Mouse (Mus musculus) lung, adult 2 months (tissue): Measurements from ENCODE around the gene E030018B13Rik. TPM values are rescaled to one million over a fixed set of nuclear protein-coding genes. Genes with fewer than 3 reads are reported as not detected.

Experiments
- DNase-seq: peaks from one replicate; pipeline ENCODE4 v3.0.0; 2022
- H3K4me1 ChIP-seq: fragments of 200-500 bp; 2 replicates; pipeline ENCODE4 v1.6.1; 2011; ENCODE audit warnings: low read length; ENCODE audit not compliant: control insufficient read depth, insufficient read depth
- H3K4me3 ChIP-seq: fragments of 200-500 bp; replicated peaks from 2 replicates; pipeline ENCODE3; 2011; ENCODE audit warnings: low read depth, mild to moderate bottlenecking, control low read depth, low read length; ENCODE audit errors: extremely low read depth
- CTCF ChIP-seq: fragments of 200-500 bp; IDR thresholded peaks from 2 replicates; pipeline ENCODE4 v1.5.1; 2011; ENCODE audit warnings: mild to moderate bottlenecking, low read length, control low read depth; ENCODE audit not compliant: insufficient read depth
- POLR2A ChIP-seq: fragments of 200-500 bp; IDR thresholded peaks from 2 replicates; pipeline ENCODE4 v1.6.1; 2011; ENCODE audit warnings: low read depth, mild to moderate bottlenecking, control low read depth, low read length, borderline replicate concordance; ENCODE audit errors: extremely low read depth
- WGBS: fragments of 180-500 bp; shearing (Covaris S2); methylation state at CpG from one replicate; pipeline ENCODE4 v1.1.7; 2018; 5-methylcytosine and 5-hydroxymethylcytosine counted together
- polyA plus RNA-seq: library from polyadenylated mRNA; depleted of rRNA; stranded (reverse); fragments of >200 nt; gene quantifications from 2 replicates; pipeline ENCODE4 v1.2.3, GENCODE M21; 2012

The E030018B13Rik gene
- polyA plus RNA-seq, 1 experiment, result not detected

- no peak for DNase-seq
- H3K4me3 ChIP-seq, result peak overlapping the region; percentile 15
- 23% methylated on average over 17 of the region's 17 CpGs for WGBS
- peaks cover 39% of the 10 kb centered on the region for H3K4me1 ChIP-seq
- TF ChIP-seq CTCF (no peak), POLR2A (no peak; the same call in 1 of the 2 replicates)
Observed at GRCm38 (mm10) chr7:63896276-63896967, 20.2 kb upstream of the E030018B13Rik start.

GRCm38 (mm10) chr7:63896968-63897468, 19.6 kb upstream of the E030018B13Rik start:
- H3K4me1 ChIP-seq, result peaks cover 45% of the 10 kb centered on the region
- peak; percentile 46; the same call in 1 of the 2 replicates for TF ChIP-seq CTCF
- TF ChIP-seq POLR2A, result peak; percentile 89
- WGBS, result 2% methylated on average over 22 of the region's 22 CpGs
- DNase-seq, result peak; percentile 88
- H3K4me3 ChIP-seq, result peak overlapping the region; percentile 50

- 36% methylated on average over 3 of the region's 3 CpGs for WGBS
- no peak for DNase-seq
- Histone ChIP-seq H3K4me1 (peaks cover 48% of the 10 kb centered on the region), H3K4me3 (no peak overlapping the region)
- TF ChIP-seq CTCF (no peak), POLR2A (no peak)
Observed at GRCm38 (mm10) chr7:63897655-63898054, 19.0 kb upstream of the E030018B13Rik start.

GRCm38 (mm10) chr7:63898201-63898600, 18.5 kb upstream of the E030018B13Rik start:
- TF ChIP-seq POLR2A (no peak), CTCF (no peak)
- DNase-seq, result no peak
- 84% methylated on average over 6 of the region's 6 CpGs for WGBS

GRCm38 (mm10) chr7:63899925-63900324, 16.7 kb upstream of the E030018B13Rik start:
- H3K4me3 ChIP-seq, result no peak overlapping the region
- H3K4me1 ChIP-seq, result peaks cover 67% of the 10 kb centered on the region
- TF ChIP-seq POLR2A (no peak), CTCF (no peak)
- DNase-seq, result no peak
- 90% methylated on average over 8 of the region's 8 CpGs for WGBS

More at GRCm38 (mm10) chr7:63898201-63898600, 18.5 kb upstream of the E030018B13Rik start:
- Histone ChIP-seq H3K4me1 (peaks cover 54% of the 10 kb centered on the region), H3K4me3 (no peak overlapping the region)

- peaks cover 69% of the 10 kb centered on the region for H3K4me1 ChIP-seq
Observed at GRCm38 (mm10) chr7:63900411-63900810, 16.2 kb upstream of the E030018B13Rik start.

GRCm38 (mm10) chr7:63901346-63901745, 15.3 kb upstream of the E030018B13Rik start:
- Histone ChIP-seq H3K4me3 (no peak overlapping the region), H3K4me1 (peaks cover 72% of the 10 kb centered on the region)
- no peak for TF ChIP-seq CTCF
- TF ChIP-seq POLR2A, result no peak
- no peak for DNase-seq
- 48% methylated on average over 11 of the region's 11 CpGs for WGBS

More at GRCm38 (mm10) chr7:63900411-63900810, 16.2 kb upstream of the E030018B13Rik start:
- no peak for DNase-seq
- H3K4me3 ChIP-seq, result no peak overlapping the region
- TF ChIP-seq CTCF (no peak), POLR2A (no peak)
- WGBS, result 91% methylated on average over 2 of the region's 2 CpGs

- 56% methylated on average over 3 of the region's 3 CpGs for WGBS
- H3K4me1 ChIP-seq, result peaks cover 71% of the 10 kb centered on the region
- no peak for TF ChIP-seq POLR2A
- TF ChIP-seq CTCF, result no peak
- DNase-seq, result peak; percentile 10
- H3K4me3 ChIP-seq, result no peak overlapping the region
Observed at GRCm38 (mm10) chr7:63901942-63902341, 14.7 kb upstream of the E030018B13Rik start.

GRCm38 (mm10) chr7:63902604-63903210, 13.9 kb upstream of the E030018B13Rik start:
- Histone ChIP-seq H3K4me1 (peaks cover 72% of the 10 kb centered on the region), H3K4me3 (no peak overlapping the region)
- no peak for DNase-seq
- 31% methylated on average over 3 of the region's 3 CpGs for WGBS
- no peak for TF ChIP-seq CTCF
- TF ChIP-seq POLR2A, result no peak
